Mouse (Mus musculus): ENCODE data around the gene Col6a6. TPM values are rescaled to one million over a fixed set of nuclear protein-coding genes. Genes with fewer than 3 reads are reported as not detected.

The Col6a6 gene
- total and polyA plus RNA-seq, 3 experiments, result not detected

- TF ChIP-seq MAZ (IDR thresholded peaks at IDR 0.05; ENCODE audit: low read depth, low read length) (no peak), MYC (IDR thresholded peaks at IDR 0.05; ENCODE audit: low read depth, low read length) (no peak), HCFC1 (IDR thresholded peaks at IDR 0.05; ENCODE audit: low read depth, low read length) (no peak), MEF2A (IDR thresholded peaks at IDR 0.05; ENCODE audit: extremely low read depth, insufficient replicate concordance, low read depth, low read length, poor library complexity, severe bottlenecking) (no peak), ZMIZ1 (IDR thresholded peaks at IDR 0.05; ENCODE audit: low read depth, low read length) (no peak), POLR2AphosphoS5 (IDR thresholded peaks at IDR 0.05; ENCODE audit: borderline replicate concordance, low read depth, low read length) (no peak), E2F4 (IDR thresholded peaks at IDR 0.05; ENCODE audit: borderline replicate concordance, low read depth, low read length) (no peak), MXI1 (IDR thresholded peaks at IDR 0.05; ENCODE audit: low read depth, low read length) (no peak), SIN3A (IDR thresholded peaks at IDR 0.05; ENCODE audit: low read length) (no peak), TCF12 (IDR thresholded peaks at IDR 0.05; ENCODE audit: low read depth, low read length) (no peak), ZNF384 (IDR thresholded peaks at IDR 0.05; ENCODE audit: low read depth, low read length) (no peak), RAD21 (IDR thresholded peaks at IDR 0.05; ENCODE audit: low read depth, low read length) (no peak), CHD1 (IDR thresholded peaks at IDR 0.05; ENCODE audit: low read depth, low read length) (no peak), NRF1 (IDR thresholded peaks at IDR 0.05; ENCODE audit: insufficient read depth, low read depth, low read length, poor library complexity, severe bottlenecking) (no peak), ETS1 (IDR thresholded peaks at IDR 0.05; ENCODE audit: low read depth, low read length) (no peak)
Observed at GRCm38 (mm10) chr9:105803416-105803815, 24.5 kb downstream of the Col6a6 start.

GRCm38 (mm10) chr9:105801463-105801862, 26.5 kb downstream of the Col6a6 start:
- DNase-seq (ENCODE audit: low read depth, low spot score), result no peak
- H3K79me2 ChIP-seq (ENCODE audit: control insufficient read depth, insufficient read depth, low read length, poor library complexity), result no peaks in the 10 kb centered on the region
- no peaks in the 10 kb centered on the region for H3K27me3 ChIP-seq (ENCODE audit: control insufficient read depth in 1 of 2, insufficient read depth in 2 of 2, low read length in 2 of 2)
- no peaks in the 10 kb centered on the region for H3K4me1 ChIP-seq (ENCODE audit: control insufficient read depth in 1 of 2, insufficient read depth in 2 of 2, low read length in 2 of 2)
- no peaks in the 10 kb centered on the region for H3K9me3 ChIP-seq (replicated peaks; ENCODE audit: insufficient read depth, low read length)
- no peak overlapping the region for H3K4me3 ChIP-seq (ENCODE audit: control insufficient read depth in 1 of 2, insufficient read depth in 1 of 2, low read depth in 2 of 2, low read length in 2 of 2)
- no peak overlapping the region for H3K9ac ChIP-seq (ENCODE audit: control insufficient read depth, low read depth, low read length, poor library complexity, severe bottlenecking)
- no peaks in the 10 kb centered on the region for H3K36me3 ChIP-seq (ENCODE audit: control insufficient read depth in 1 of 2, insufficient read depth in 2 of 2, low read length in 2 of 2)
- no peak overlapping the region for H3K27ac ChIP-seq (ENCODE audit: control insufficient read depth, low read depth, low read length)
- no peak for TF ChIP-seq MYB (IDR thresholded peaks at IDR 0.05; ENCODE audit: low read depth, low read length)
- TF ChIP-seq RAD21 (IDR thresholded peaks at IDR 0.05; ENCODE audit: low read depth, low read length), result no peak
- TF ChIP-seq SMC3 (IDR thresholded peaks at IDR 0.05; ENCODE audit: low read depth, low read length), result no peak
- TF ChIP-seq TBP (IDR thresholded peaks at IDR 0.05; ENCODE audit: low read depth, low read length), result no peak
- TF ChIP-seq ZNF384 (IDR thresholded peaks at IDR 0.05; ENCODE audit: low read depth, low read length), result no peak
- no peak for TF ChIP-seq GATA1 (IDR thresholded peaks at IDR 0.05; ENCODE audit: low read depth, low read length)
- no peak for TF ChIP-seq HCFC1 (IDR thresholded peaks at IDR 0.05; ENCODE audit: low read depth, low read length)
- TF ChIP-seq ETS1 (IDR thresholded peaks at IDR 0.05; ENCODE audit: low read depth, low read length), result no peak
- no peak for TF ChIP-seq MAX (IDR thresholded peaks at IDR 0.05; ENCODE audit: low read length)
- TF ChIP-seq MAFK (IDR thresholded peaks at IDR 0.05; ENCODE audit: borderline replicate concordance, low read depth, low read length), result no peak
- no peak for TF ChIP-seq MAZ (IDR thresholded peaks at IDR 0.05; ENCODE audit: low read depth, low read length)
- TF ChIP-seq RCOR1 (IDR thresholded peaks at IDR 0.05; ENCODE audit: low read depth, low read length), result no peak
- no peak for TF ChIP-seq GABPA (IDR thresholded peaks at IDR 0.05; ENCODE audit: low read depth, low read length)
- TF ChIP-seq UBTF (IDR thresholded peaks at IDR 0.05; ENCODE audit: borderline replicate concordance, insufficient read depth, low read depth, low read length), result no peak
- no peak for TF ChIP-seq EP300 (IDR thresholded peaks at IDR 0.05; ENCODE audit: low read depth in 1 of 2, low read length in 2 of 2)
- no peak for TF ChIP-seq CTCF (IDR thresholded peaks at IDR 0.05 in 2 of 3, conservative IDR thresholded peaks at IDR 0.05 in 1 of 3; ENCODE audit: control insufficient read depth in 1 of 3, insufficient read depth in 1 of 3, low read depth in 2 of 3, low read length in 3 of 3, poor library complexity in 1 of 3, severe bottlenecking in 1 of 3)
- no peak for TF ChIP-seq TCF12 (IDR thresholded peaks at IDR 0.05; ENCODE audit: low read depth, low read length)
- TF ChIP-seq CHD2 (IDR thresholded peaks at IDR 0.05; ENCODE audit: low read length), result no peak
- TF ChIP-seq MEF2A (IDR thresholded peaks at IDR 0.05; ENCODE audit: extremely low read depth, insufficient replicate concordance, low read depth, low read length, poor library complexity, severe bottlenecking), result no peak
- TF ChIP-seq POLR2AphosphoS5 (IDR thresholded peaks at IDR 0.05; ENCODE audit: borderline replicate concordance, low read depth, low read length), result no peak

More at GRCm38 (mm10) chr9:105803416-105803815, 24.5 kb downstream of the Col6a6 start:
- H3K27me3 ChIP-seq (ENCODE audit: control insufficient read depth in 1 of 2, insufficient read depth in 2 of 2, low read length in 2 of 2), result no peaks in the 10 kb centered on the region
- no peak for DNase-seq (ENCODE audit: low read depth, low spot score)
- no peak overlapping the region for H3K27ac ChIP-seq (ENCODE audit: control insufficient read depth, low read depth, low read length)
- H3K36me3 ChIP-seq (ENCODE audit: control insufficient read depth in 1 of 2, insufficient read depth in 2 of 2, low read length in 2 of 2), result no peaks in the 10 kb centered on the region
- H3K9ac ChIP-seq (ENCODE audit: control insufficient read depth, low read depth, low read length, poor library complexity, severe bottlenecking), result no peak overlapping the region
- no peaks in the 10 kb centered on the region for H3K79me2 ChIP-seq (ENCODE audit: control insufficient read depth, insufficient read depth, low read length, poor library complexity)
- no peak overlapping the region for H3K4me3 ChIP-seq (ENCODE audit: control insufficient read depth in 1 of 2, insufficient read depth in 1 of 2, low read depth in 2 of 2, low read length in 2 of 2)
- no peaks in the 10 kb centered on the region for H3K9me3 ChIP-seq (replicated peaks; ENCODE audit: insufficient read depth, low read length)
- H3K4me1 ChIP-seq (ENCODE audit: control insufficient read depth in 1 of 2, insufficient read depth in 2 of 2, low read length in 2 of 2), result no peaks in the 10 kb centered on the region
